Mouse (Mus musculus) kidney, embryonic 15.5 days (tissue): ENCODE data around the gene Pdzd2. TPM values are rescaled to one million over a fixed set of nuclear protein-coding genes. Genes with fewer than 3 reads are reported as not detected.
A peak's percentile ranks its signal among the peaks of the same experiment; 100 is the strongest.

Experiments used
- ATAC-seq: fragments of 200-750 bp; cut with Nextera tagmentation; replicated peaks from 2 replicates; pipeline ENCODE4 v1.8.0; 2017; ENCODE audit warnings: moderate TSS enrichment; ENCODE audit not compliant: low FRiP score
- H3K27ac ChIP-seq: fragments of 300-500 bp; sonication (generic); 2 replicates; pipeline ENCODE4 v1.5.1; 2015; ENCODE audit warnings: mild to moderate bottlenecking, inconsistent platforms
- H3K27me3 ChIP-seq: fragments of 300-500 bp; sonication (generic); 2 replicates; pipeline ENCODE4 v1.6.1; 2015; ENCODE audit warnings: inconsistent platforms
- H3K36me3 ChIP-seq: fragments of 300-500 bp; sonication (generic); 2 replicates; pipeline ENCODE4 v1.6.1; 2015; ENCODE audit warnings: inconsistent platforms
- H3K4me1 ChIP-seq: fragments of 300-500 bp; sonication (generic); 2 replicates; pipeline ENCODE4 v1.6.1; 2015; ENCODE audit warnings: inconsistent platforms
- H3K4me2 ChIP-seq: fragments of 300-500 bp; sonication (generic); 2 replicates; pipeline ENCODE4 v1.6.1; 2015; ENCODE audit warnings: moderate library complexity, mild to moderate bottlenecking, inconsistent platforms
- H3K4me3 ChIP-seq: fragments of 300-500 bp; sonication (generic); replicated peaks from 2 replicates; pipeline ENCODE4 v1.5.1; 2015; ENCODE audit warnings: mild to moderate bottlenecking, inconsistent platforms
- H3K9ac ChIP-seq: fragments of 300-500 bp; sonication (generic); 2 replicates; pipeline ENCODE4 v1.6.1; 2015; ENCODE audit warnings: mild to moderate bottlenecking, inconsistent platforms
- H3K9me3 ChIP-seq: fragments of 300-500 bp; sonication (generic); replicated peaks from 2 replicates; pipeline ENCODE4 v1.6.1; 2016; ENCODE audit warnings: inconsistent platforms
- WGBS: fragments of 180-500 bp; shearing (Covaris S2); methylation state at CpG from one replicate; pipeline ENCODE4 v1.1.7; 2015; ENCODE audit warnings: mixed read lengths; 5-methylcytosine and 5-hydroxymethylcytosine counted together
- polyA plus RNA-seq: library from polyadenylated mRNA; unstranded; fragments of >200 nt; fragmentation: Nextera tagmentation; extraction: Ambion mirVana; gene quantifications from 2 replicates; pipeline ENCODE4 v1.2.1, GENCODE M21; 2015

Gene Pdzd2
- polyA plus RNA-seq, 1 experiment from 2014 or later: 41.3 TPM

- 88% methylated on average over 10 of the region's 10 CpGs for WGBS
- no peak for ATAC-seq
- no peak overlapping the region for H3K9ac ChIP-seq
- no peaks in the 10 kb centered on the region for H3K9me3 ChIP-seq
- H3K4me2 ChIP-seq: no peak overlapping the region
- H3K27ac ChIP-seq: no peak overlapping the region
- no peaks in the 10 kb centered on the region for H3K36me3 ChIP-seq
- H3K4me1 ChIP-seq: peaks cover 17% of the 10 kb centered on the region
- no peak overlapping the region for H3K4me3 ChIP-seq
- H3K27me3 ChIP-seq: no peaks in the 10 kb centered on the region
Observed at GRCm38 (mm10) chr15:12508765-12509377, 230.9 kb downstream of the Pdzd2 start.

GRCm38 (mm10) chr15:12507523-12507922, 232.2 kb downstream of the Pdzd2 start:
- H3K27me3 ChIP-seq: no peaks in the 10 kb centered on the region
- no peak overlapping the region for H3K27ac ChIP-seq
- H3K4me3 ChIP-seq: no peak overlapping the region
- H3K9ac ChIP-seq: no peak overlapping the region
- no peak for ATAC-seq
- WGBS: 72% methylated on average over 4 of the region's 4 CpGs
- H3K4me2 ChIP-seq: no peak overlapping the region
- no peaks in the 10 kb centered on the region for H3K36me3 ChIP-seq
- no peaks in the 10 kb centered on the region for H3K9me3 ChIP-seq
- H3K4me1 ChIP-seq: peaks cover 21% of the 10 kb centered on the region

- Histone ChIP-seq H3K4me2 (no peak overlapping the region), H3K4me3 (no peak overlapping the region), H3K36me3 (no peaks in the 10 kb centered on the region), H3K27ac (no peak overlapping the region), H3K4me1 (peaks cover 25% of the 10 kb centered on the region), H3K27me3 (no peaks in the 10 kb centered on the region), H3K9ac (no peak overlapping the region), H3K9me3 (no peaks in the 10 kb centered on the region)
- no peak for ATAC-seq
- 76% methylated on average over 10 of the region's 10 CpGs for WGBS
Observed at GRCm38 (mm10) chr15:12506514-12506913, 233.2 kb downstream of the Pdzd2 start.

- no peak overlapping the region for H3K4me3 ChIP-seq
- H3K36me3 ChIP-seq: no peaks in the 10 kb centered on the region
- WGBS: 64% methylated on average over 4 of the region's 4 CpGs
- ATAC-seq: no peak
- no peaks in the 10 kb centered on the region for H3K9me3 ChIP-seq
- no peak overlapping the region for H3K4me2 ChIP-seq
- no peak overlapping the region for H3K27ac ChIP-seq
- H3K27me3 ChIP-seq: no peaks in the 10 kb centered on the region
- no peak overlapping the region for H3K9ac ChIP-seq
- peaks cover 28% of the 10 kb centered on the region for H3K4me1 ChIP-seq
Observed at GRCm38 (mm10) chr15:12506085-12506484, 233.6 kb downstream of the Pdzd2 start.

GRCm38 (mm10) chr15:12505556-12505955, 234.2 kb downstream of the Pdzd2 start:
- peaks cover 28% of the 10 kb centered on the region for H3K4me1 ChIP-seq
- no peak overlapping the region for H3K9ac ChIP-seq
- H3K4me3 ChIP-seq: no peak overlapping the region
- no peak for ATAC-seq
- no peaks in the 10 kb centered on the region for H3K36me3 ChIP-seq
- H3K27ac ChIP-seq: no peak overlapping the region
- 66% methylated on average over 11 of the region's 11 CpGs for WGBS
- no peak overlapping the region for H3K4me2 ChIP-seq
- no peaks in the 10 kb centered on the region for H3K27me3 ChIP-seq
- H3K9me3 ChIP-seq: no peaks in the 10 kb centered on the region

- H3K9me3 ChIP-seq: no peaks in the 10 kb centered on the region
- WGBS: 68% methylated on average over 9 of the region's 9 CpGs
- H3K4me3 ChIP-seq: no peak overlapping the region
Observed at GRCm38 (mm10) chr15:12503907-12504306, 235.8 kb downstream of the Pdzd2 start.

GRCm38 (mm10) chr15:12501924-12502548, 237.7 kb downstream of the Pdzd2 start:
- no peak overlapping the region for H3K4me2 ChIP-seq
- 61% methylated on average over 13 of the region's 13 CpGs for WGBS

More at GRCm38 (mm10) chr15:12503907-12504306, 235.8 kb downstream of the Pdzd2 start:
- H3K36me3 ChIP-seq: no peaks in the 10 kb centered on the region
- no peak overlapping the region for H3K4me2 ChIP-seq
- no peak overlapping the region for H3K27ac ChIP-seq
- no peaks in the 10 kb centered on the region for H3K27me3 ChIP-seq
- ATAC-seq: no peak
- peaks cover 28% of the 10 kb centered on the region for H3K4me1 ChIP-seq
- no peak overlapping the region for H3K9ac ChIP-seq

GRCm38 (mm10) chr15:12500674-12501073, 239.1 kb downstream of the Pdzd2 start:
- Histone ChIP-seq H3K36me3 (no peaks in the 10 kb centered on the region), H3K4me1 (peaks cover 26% of the 10 kb centered on the region), H3K4me2 (no peak overlapping the region), H3K27me3 (no peaks in the 10 kb centered on the region), H3K27ac (0 out of 2 replicates have a peak overlapping the region, but pooled peaks have one; percentile 9), H3K9me3 (no peaks in the 10 kb centered on the region), H3K4me3 (no peak overlapping the region), H3K9ac (no peak overlapping the region)
- no peak for ATAC-seq
- 86% methylated on average over 4 of the region's 4 CpGs for WGBS

More at GRCm38 (mm10) chr15:12501924-12502548, 237.7 kb downstream of the Pdzd2 start:
- no peak for ATAC-seq
- Histone ChIP-seq H3K9ac (no peak overlapping the region), H3K9me3 (no peaks in the 10 kb centered on the region), H3K27ac (no peak overlapping the region), H3K36me3 (no peaks in the 10 kb centered on the region), H3K4me3 (no peak overlapping the region), H3K4me1 (peaks cover 27% of the 10 kb centered on the region), H3K27me3 (no peaks in the 10 kb centered on the region)

GRCm38 (mm10) chr15:12494084-12494483, 245.6 kb downstream of the Pdzd2 start:
- no peak for ATAC-seq
- Histone ChIP-seq H3K4me2 (no peak overlapping the region), H3K4me3 (no peak overlapping the region), H3K36me3 (no peaks in the 10 kb centered on the region), H3K9me3 (no peaks in the 10 kb centered on the region), H3K4me1 (peaks cover 33% of the 10 kb centered on the region), H3K27ac (no peak overlapping the region), H3K9ac (no peak overlapping the region), H3K27me3 (no peaks in the 10 kb centered on the region)

GRCm38 (mm10) chr15:12493258-12493657, 246.5 kb downstream of the Pdzd2 start:
- H3K4me2 ChIP-seq: no peak overlapping the region
- H3K27ac ChIP-seq: no peak overlapping the region; the same call in 1 of the 2 replicates
- H3K36me3 ChIP-seq: no peaks in the 10 kb centered on the region
- no peaks in the 10 kb centered on the region for H3K9me3 ChIP-seq
- peak; percentile 47; the same call in 1 of the 2 replicates for ATAC-seq
- 58% methylated on average over 7 of the region's 7 CpGs for WGBS
- peaks cover 33% of the 10 kb centered on the region for H3K4me1 ChIP-seq
- H3K9ac ChIP-seq: no peak overlapping the region
- no peak overlapping the region for H3K4me3 ChIP-seq
- no peaks in the 10 kb centered on the region for H3K27me3 ChIP-seq

- H3K27ac ChIP-seq: no peak overlapping the region; the same call in 1 of the 2 replicates
- H3K27me3 ChIP-seq: no peaks in the 10 kb centered on the region
- whole genome bisulfite sequencing: 57% methylated on average over 3 of the region's 3 CpGs
- ATAC-seq: no peak
- peaks cover 33% of the 10 kb centered on the region for H3K4me1 ChIP-seq
- no peak overlapping the region for H3K4me2 ChIP-seq
- no peak overlapping the region for H3K4me3 ChIP-seq
- no peak overlapping the region for H3K9ac ChIP-seq
- H3K9me3 ChIP-seq: no peaks in the 10 kb centered on the region
- H3K36me3 ChIP-seq: no peaks in the 10 kb centered on the region
Observed at GRCm38 (mm10) chr15:12490969-12491368, 248.8 kb downstream of the Pdzd2 start.

GRCm38 (mm10) chr15:12490527-12490926, 249.2 kb downstream of the Pdzd2 start:
- Histone ChIP-seq H3K36me3 (no peaks in the 10 kb centered on the region), H3K9me3 (no peaks in the 10 kb centered on the region), H3K4me2 (no peak overlapping the region), H3K4me3 (no peak overlapping the region), H3K9ac (no peak overlapping the region), H3K27ac (no peak overlapping the region; the same call in 1 of the 2 replicates), H3K27me3 (no peaks in the 10 kb centered on the region), H3K4me1 (peaks cover 33% of the 10 kb centered on the region)
- 0 out of 2 replicates have a peak, but pooled peaks have one; percentile 24 for ATAC-seq
- WGBS: 36% methylated on average over 7 of the region's 7 CpGs
